Mouse (Mus musculus): ENCODE data around the gene Erp44. TPM values are rescaled to one million over a fixed set of nuclear protein-coding genes. Genes with fewer than 3 reads are reported as not detected.

The Erp44 gene
- polyA plus RNA-seq, 1 experiment from 2014 or later = 89.5 TPM

DNA sequence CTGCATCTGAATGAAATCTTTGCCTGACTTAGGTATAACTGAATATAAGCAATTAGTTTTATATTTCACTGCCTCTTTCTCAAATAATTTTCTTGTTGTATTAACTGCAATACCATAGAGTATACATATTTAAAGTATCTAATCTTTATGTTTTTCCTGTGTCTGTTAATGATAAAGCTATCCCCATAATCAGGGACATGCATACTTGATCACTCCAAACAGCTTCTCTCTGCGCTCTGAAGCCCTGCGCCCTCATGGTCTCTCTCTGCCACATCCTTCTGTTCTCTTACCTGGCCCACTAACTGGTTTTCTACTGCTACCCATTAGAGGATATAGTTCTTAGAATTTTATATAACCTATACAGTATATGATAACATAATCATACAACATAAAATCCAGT lies 129.9 kb downstream of the Erp44 start:
- Histone ChIP-seq H3K9me3 (no peaks in the 10 kb centered on the region), H3K27me3 (no peaks in the 10 kb centered on the region), H3K4me2 (replicated peaks) (no peak overlapping the region), H3K4me1 (no peaks in the 10 kb centered on the region), H3K4me3 (no peak overlapping the region), H3K9ac (no peak overlapping the region), H3K27ac (no peak overlapping the region), H3K36me3 (peaks cover 17% of the 10 kb centered on the region)
- no peak for ATAC-seq (ENCODE audit: low FRiP score, low read depth)
- 90% methylated on average over 2 of the region's 2 CpGs for WGBS

MicroRNA genes within 50 kb of the gene (microRNA counts, 519-probe panel; counts per million panel counts)
- 1,211 counts per million, percentile 11 among the panel's probes with 10 or more counts for microRNA mmu-miR-1958

Small RNA genes lying within 50 kb of the gene (microRNA-seq; reads per million reads assigned to microRNA genes)
- gene Mir1958 = not detected

Other genes with a start within 250 kb of the Erp44 start
- 0.31 and 0.34 TPM in 2 replicates for gene Nr4a3, start 234.4 kb downstream of the Erp44 start, polyA plus RNA-seq (2015; fragmentation: Nextera tagmentation; extraction: Ambion mirVana)
- gene Stx17, start 154.6 kb downstream of the Erp44 start, polyA plus RNA-seq (2015; fragmentation: Nextera tagmentation; extraction: Ambion mirVana) = 34.0 and 36.2 TPM in 2 replicates
- gene Invs, start 202 bp upstream of the Erp44 start, polyA plus RNA-seq (2015; fragmentation: Nextera tagmentation; extraction: Ambion mirVana) = 12.7 and 14.4 TPM in 2 replicates
- gene Tex10, start 193.9 kb upstream of the Erp44 start, polyA plus RNA-seq (2015; fragmentation: Nextera tagmentation; extraction: Ambion mirVana) = 52.1 and 58.1 TPM in 2 replicates

Data from limb, embryonic 13.5 days (tissue).